Mouse (Mus musculus) kidney, adult 2 months (tissue): ENCODE results near the gene Ptprs.

Experiments used
- CTCF ChIP-seq: fragments of 200-500 bp; conservative IDR thresholded peaks from 2 replicates; pipeline ENCODE4 v1.5.1; 2011; ENCODE audit warnings: low read depth, mild to moderate bottlenecking, control low read depth, low read length, moderate library complexity, mixed read lengths; ENCODE audit not compliant: insufficient read depth, insufficient read length
- POLR2A ChIP-seq: fragments of 200-500 bp; IDR thresholded peaks from one replicate; pipeline ENCODE4 v1.6.1; 2011; ENCODE audit warnings: low read depth, low read length, control low read depth

DNA sequence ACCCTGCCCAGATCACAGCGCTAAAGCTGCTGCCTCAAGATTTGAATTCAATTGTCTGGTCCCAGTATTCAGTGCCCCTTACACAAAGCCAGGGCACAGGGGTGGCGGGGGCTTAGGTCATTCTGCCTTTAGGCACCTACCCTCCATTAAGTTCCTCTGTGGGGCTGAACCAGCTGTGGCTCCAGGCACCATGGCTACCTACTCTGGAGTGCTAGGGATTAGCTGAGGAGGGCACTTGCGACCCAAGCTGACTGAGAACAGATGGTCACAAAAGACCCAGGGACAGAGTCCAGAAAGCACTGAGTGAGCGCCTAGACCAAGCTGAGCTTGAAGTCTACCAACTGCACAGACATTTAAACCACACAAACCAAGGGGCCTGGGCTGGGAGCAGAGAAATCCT, 22.6 kb downstream of the Ptprs start:
- TF ChIP-seq CTCF (no peak), POLR2A (no peak)
